Mouse (Mus musculus) erythroblast, embryonic 14.5 days (primary cell): ENCODE data around the gene Irs3.

Experiments used
- GATA1 ChIP-seq: IDR thresholded peaks from 2 replicates; pipeline ENCODE4 v1.6.1; 2012; ENCODE audit warnings: low read length, inconsistent platforms, mixed read lengths
- TAL1 ChIP-seq: IDR thresholded peaks from 3 replicates; pipeline ENCODE4 v1.6.1; 2012; ENCODE audit warnings: low read length, inconsistent platforms, mixed read lengths

- TF ChIP-seq GATA1 (no peak), TAL1 (no peak)
Measured at GRCm38 (mm10) chr5:137660064-137660688, 14.7 kb upstream of the Irs3 start.
